Mouse (Mus musculus): Measurements from ENCODE around the gene Mboat2.

Mboat2 gene

DNA sequence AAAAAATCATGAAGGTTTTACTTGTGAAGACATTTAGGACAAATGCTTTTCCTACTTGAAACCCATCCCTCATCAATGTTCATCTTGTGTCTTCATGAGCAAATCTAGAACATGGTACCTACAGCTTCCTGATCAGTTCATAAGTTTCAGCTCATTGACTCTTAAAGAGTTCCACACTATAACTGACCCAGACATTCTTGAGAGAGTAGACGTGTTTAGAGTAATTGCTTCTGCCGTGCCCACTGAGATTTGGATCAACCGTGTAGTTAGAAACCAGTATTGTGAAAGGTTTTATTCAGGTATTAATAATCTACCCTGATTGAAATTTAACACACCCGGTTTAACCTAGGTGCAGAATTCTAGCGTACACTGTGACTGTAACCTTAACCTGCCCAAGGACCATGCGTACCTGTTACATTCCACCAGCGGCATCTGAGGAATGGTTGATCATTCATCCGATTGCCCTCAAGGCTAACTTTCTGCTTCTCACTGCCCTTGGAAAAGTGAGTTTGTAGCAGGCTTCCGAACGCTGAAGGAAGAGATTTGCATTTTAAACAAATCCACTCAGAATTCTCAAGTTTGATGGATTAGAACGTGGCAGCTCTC, 131.8 kb downstream of the Mboat2 start:
- H3K36me3 ChIP-seq (ENCODE audit: control insufficient read depth, insufficient read depth, low read length, poor library complexity, severe bottlenecking) = no peaks in the 10 kb centered on the region
- H3K27me3 ChIP-seq (ENCODE audit: control insufficient read depth, insufficient read depth, low read length, poor library complexity, severe bottlenecking) = no peaks in the 10 kb centered on the region
- DNase-seq (ENCODE audit: low read depth, low spot score) = no peak

DNA sequence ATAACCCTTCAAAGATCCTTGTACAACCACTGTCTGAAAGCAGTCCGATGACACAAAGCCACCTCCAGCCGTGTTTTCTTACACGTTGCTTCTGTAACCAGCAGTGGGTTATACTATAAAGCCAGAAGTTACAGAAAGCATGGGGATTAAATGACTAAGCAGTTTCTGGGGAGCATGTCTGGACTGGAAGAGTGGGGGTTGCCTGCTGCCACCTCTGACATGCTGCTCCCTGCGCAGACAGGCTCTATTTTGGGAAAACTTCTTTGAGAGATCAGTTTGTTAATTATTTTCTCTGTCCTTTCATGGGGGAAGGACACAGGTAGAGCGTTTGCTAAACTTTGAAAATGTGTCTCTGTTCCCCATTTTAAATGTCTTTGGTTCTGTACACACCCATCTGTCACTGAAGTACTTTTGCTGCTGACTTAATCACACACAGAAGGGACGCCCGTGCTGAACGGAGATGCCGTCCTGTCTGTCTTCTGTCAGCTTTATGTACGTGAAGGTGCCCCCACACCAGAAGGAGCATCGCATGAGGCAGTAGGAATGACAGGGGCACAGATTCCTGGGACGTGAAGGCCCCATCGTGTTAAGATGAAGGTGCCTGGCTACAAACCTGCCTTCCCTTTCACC, 132.8 kb downstream of the Mboat2 start:
- DNase-seq (ENCODE audit: low read depth, low spot score) = no peak
- no peaks in the 10 kb centered on the region for H3K36me3 ChIP-seq (ENCODE audit: control insufficient read depth, insufficient read depth, low read length, poor library complexity, severe bottlenecking)
- H3K27me3 ChIP-seq (ENCODE audit: control insufficient read depth, insufficient read depth, low read length, poor library complexity, severe bottlenecking) = no peaks in the 10 kb centered on the region

DNA sequence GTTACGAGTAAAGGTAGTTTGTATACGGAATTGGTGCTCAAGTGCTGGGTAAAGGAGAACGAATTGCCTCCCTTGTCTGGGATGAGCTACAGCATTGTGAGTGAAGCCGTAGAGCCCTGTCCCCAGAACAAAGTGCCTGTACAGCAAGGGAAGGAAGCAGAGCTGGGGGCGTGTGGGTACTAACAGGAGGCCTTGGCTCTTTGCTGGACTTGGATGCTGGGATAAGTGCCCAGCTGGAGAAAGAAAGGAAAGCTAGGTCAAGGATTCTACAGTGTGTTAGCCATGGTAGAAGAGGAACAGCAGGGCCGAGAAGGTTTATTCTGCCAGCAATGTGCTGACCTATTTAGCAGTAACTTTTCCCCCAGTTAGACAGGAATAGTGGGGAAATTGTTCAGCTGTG, 134.7 kb downstream of the Mboat2 start:
- Histone ChIP-seq H3K27me3 (ENCODE audit: control insufficient read depth, insufficient read depth, low read length, poor library complexity, severe bottlenecking) (no peaks in the 10 kb centered on the region), H3K36me3 (ENCODE audit: control insufficient read depth, insufficient read depth, low read length, poor library complexity, severe bottlenecking) (no peaks in the 10 kb centered on the region)
- DNase-seq (ENCODE audit: low read depth, low spot score) = no peak

DNA sequence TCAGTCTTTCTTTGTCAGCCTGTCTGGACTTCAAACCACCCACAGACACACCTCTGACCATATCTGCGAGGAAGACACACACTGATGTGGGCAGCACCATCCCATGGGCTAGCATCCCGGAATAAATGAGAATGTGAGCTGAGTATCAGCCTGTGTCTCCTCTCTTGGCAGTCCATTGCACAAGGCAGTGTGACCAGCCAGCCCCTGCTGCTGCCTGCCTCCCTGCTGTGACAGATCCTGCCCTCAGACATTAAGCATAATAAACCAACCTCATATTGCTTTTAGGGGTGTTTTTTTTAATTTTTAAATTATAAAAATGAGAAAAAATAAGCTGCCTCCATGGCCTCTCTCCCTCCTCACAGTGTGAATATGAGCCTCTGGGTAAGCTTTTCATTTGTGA, 135.4 kb downstream of the Mboat2 start:
- Histone ChIP-seq H3K36me3 (ENCODE audit: control insufficient read depth, insufficient read depth, low read length, poor library complexity, severe bottlenecking) (no peaks in the 10 kb centered on the region), H3K27me3 (ENCODE audit: control insufficient read depth, insufficient read depth, low read length, poor library complexity, severe bottlenecking) (no peaks in the 10 kb centered on the region)
- no peak for DNase-seq (ENCODE audit: low read depth, low spot score)

DNA sequence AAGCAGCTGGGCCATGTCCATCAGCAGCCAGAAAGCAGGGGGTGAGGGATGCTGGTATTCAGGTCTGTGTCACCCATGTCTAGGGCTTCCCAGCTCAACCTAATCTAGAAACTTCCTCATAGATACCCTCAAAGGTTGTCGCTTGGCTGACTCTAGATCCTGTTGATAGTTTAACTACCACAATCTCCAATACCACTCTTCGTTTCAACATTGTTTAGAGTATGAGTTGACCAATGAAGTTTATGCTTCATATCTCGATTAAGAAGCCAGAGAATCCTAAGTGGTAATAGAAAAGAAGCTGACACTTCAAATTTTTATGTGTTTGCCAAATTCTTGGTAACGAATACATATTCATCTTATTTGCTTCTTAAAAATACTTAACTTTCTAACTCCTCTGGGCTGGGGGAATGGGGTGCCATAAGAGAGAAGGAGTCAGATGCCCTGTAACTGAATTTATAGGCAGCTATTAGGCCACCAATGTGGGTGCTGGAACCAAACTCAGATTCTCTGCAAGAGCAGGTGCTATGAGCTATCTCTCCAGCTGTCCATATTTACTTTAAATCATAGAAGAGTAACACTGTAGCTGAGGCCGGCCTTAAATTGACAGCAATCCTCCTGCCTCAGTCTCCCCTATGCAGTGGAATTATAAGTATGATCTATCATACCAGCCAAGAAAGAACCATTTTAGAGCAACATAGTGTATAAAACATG, 141.0 kb downstream of the Mboat2 start:
- Histone ChIP-seq H3K27me3 (ENCODE audit: control insufficient read depth, insufficient read depth, low read length, poor library complexity, severe bottlenecking) (no peaks in the 10 kb centered on the region), H3K36me3 (ENCODE audit: control insufficient read depth, insufficient read depth, low read length, poor library complexity, severe bottlenecking) (no peaks in the 10 kb centered on the region)
- DNase-seq (ENCODE audit: low read depth, low spot score) = no peak

DNA sequence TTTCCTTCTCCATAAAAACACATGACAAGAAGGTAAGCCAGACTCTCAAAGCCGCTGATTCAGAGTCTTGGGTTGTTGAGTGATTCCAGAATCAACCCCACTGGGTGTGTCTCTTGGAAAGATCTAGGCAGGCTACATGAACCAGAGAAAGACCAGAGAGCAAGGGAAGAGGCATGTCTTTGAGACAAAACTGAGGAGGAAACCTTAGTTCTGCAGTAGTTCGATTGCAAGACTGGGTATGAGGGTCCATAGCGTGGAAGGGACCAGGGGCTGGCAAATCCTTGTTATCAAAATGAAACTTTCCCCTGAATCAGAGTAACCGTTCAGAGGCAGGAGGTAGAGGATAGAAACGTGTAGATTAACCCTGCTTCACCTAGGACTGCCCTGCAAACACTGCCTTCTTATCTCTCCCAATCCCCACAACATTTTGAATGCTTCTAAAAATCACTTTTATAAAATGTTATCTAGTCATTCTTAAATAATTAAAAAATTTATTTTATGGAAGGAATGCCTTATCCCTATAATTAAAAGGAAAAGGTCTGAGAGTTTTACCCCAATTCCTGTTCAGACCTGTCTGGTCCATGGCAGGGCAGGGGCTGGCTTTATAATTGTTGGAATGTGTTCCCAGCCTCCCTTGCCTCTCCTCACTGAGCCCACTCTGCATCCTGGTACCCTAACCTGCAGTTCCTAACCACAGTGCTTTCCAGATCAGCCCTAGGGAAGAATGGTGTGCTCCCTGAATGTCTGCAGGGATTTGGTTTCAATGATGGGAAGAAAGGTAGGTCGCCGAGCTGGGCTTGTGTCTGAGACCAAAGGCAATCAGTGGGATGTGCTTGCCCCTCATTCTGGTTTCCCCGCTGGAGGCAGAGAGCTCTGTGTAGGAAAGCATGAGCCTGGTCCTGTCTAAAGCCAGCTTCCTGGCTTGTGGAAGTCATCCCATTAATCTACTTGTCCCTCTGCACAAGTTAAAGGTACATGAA, 142.0 kb downstream of the Mboat2 start:
- Histone ChIP-seq H3K27me3 (ENCODE audit: control insufficient read depth, insufficient read depth, low read length, poor library complexity, severe bottlenecking) (no peaks in the 10 kb centered on the region), H3K36me3 (ENCODE audit: control insufficient read depth, insufficient read depth, low read length, poor library complexity, severe bottlenecking) (no peaks in the 10 kb centered on the region)
- DNase-seq (ENCODE audit: low read depth, low spot score) = no peak

DNA sequence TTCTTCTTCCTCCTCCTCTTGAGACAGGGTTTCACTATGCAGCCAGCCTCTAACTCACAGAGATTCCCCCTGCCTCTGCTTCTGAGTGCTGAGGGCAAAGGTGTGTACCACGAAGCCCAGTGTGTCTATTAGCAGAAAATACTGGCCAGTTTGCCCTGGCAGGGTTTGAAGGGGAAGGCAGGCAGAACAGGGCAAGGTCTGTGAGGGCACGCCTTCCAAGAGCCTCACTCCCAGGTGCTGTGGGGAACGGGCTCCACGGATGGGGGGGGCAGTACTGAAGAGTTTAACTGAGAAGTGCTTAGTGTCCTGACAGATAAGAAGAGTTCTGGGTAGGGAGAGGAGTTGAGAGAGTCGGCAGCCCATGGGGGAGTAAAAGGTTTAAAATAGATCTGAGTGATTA, 142.9 kb downstream of the Mboat2 start:
- no peaks in the 10 kb centered on the region for H3K27me3 ChIP-seq (ENCODE audit: control insufficient read depth, insufficient read depth, low read length, poor library complexity, severe bottlenecking)
- no peak for DNase-seq (ENCODE audit: low read depth, low spot score)

DNA sequence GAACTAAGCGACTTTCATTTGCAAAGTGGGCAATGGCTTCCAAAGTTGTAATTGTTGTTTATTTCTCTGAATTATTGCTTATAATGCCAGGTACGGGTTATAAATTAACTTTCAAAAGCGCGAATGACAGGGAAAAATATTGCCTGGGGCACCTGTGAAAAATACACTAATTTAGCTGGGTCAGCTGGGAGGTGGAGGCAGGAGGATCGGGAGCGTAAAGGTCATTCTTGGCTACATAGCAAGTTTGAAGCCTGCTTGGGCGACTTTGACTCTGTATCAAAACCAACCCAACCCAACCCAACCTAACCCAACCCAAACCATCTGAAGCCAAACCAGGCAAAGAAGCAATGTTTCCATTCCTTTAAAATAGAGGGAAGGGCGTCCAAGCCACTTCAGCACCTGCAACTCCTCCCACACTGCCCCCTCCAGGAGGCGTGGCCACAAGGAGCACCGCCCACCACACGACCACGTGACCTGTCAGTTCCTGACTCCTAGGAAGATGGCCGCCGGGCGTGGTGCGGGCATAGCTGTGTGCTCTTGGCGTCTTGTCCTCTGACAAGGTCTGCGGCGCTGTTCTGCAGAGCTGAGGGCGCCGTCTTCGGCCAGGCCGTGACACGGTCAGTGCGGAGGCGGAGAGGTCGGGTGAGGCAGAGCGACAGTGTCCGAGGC, 143.9 kb downstream of the Mboat2 start, which contains the start of gene Kidins220:
Kidins220 (plus strand) TSS at position 480 of the 669 bp plus-strand sequence.
- H3K36me3 ChIP-seq (ENCODE audit: control insufficient read depth, insufficient read depth, low read length, poor library complexity, severe bottlenecking) = no peaks in the 10 kb centered on the region
- DNase-seq (ENCODE audit: low read depth, low spot score) = peak; percentile 94
- H3K27me3 ChIP-seq (ENCODE audit: control insufficient read depth, insufficient read depth, low read length, poor library complexity, severe bottlenecking) = no peaks in the 10 kb centered on the region

More for the DNA sequence above, 142.9 kb downstream of the Mboat2 start:
- H3K36me3 ChIP-seq (ENCODE audit: control insufficient read depth, insufficient read depth, low read length, poor library complexity, severe bottlenecking) = no peaks in the 10 kb centered on the region

DNA sequence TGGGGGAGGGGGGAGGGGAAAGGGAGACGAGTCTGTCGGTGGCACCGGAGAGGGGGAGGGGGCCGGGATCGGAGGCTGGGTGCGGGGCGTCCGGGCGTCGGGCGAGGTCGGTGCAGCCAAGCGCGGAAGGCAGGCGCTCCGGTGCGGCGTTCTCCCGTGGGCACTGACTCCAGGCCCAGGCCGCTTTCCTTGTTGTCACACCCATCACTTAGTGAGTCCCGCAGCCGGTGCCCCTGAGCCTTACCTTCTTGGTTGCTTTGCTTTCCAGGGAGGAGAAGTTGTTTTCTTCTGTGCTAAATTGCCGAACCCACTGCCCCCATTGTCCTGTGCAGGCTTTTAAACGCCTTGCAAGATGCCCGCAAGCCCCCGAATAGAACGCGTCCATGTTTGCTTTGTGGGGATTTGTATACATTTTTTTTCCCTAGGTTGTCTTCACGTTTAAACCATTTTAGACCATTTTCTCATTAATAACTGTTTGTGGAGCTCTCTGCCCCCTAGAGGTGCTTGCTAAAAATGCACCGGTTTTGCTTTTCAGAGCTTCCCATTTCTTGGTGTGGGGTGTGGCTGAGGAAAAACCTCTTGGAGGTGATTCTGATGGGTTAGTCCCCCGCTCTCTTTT, 144.5 kb downstream of the Mboat2 start:
- DNase-seq (ENCODE audit: low read depth, low spot score) = peak; percentile 71
- Histone ChIP-seq H3K27me3 (ENCODE audit: control insufficient read depth, insufficient read depth, low read length, poor library complexity, severe bottlenecking) (no peaks in the 10 kb centered on the region), H3K36me3 (ENCODE audit: control insufficient read depth, insufficient read depth, low read length, poor library complexity, severe bottlenecking) (no peaks in the 10 kb centered on the region)

DNA sequence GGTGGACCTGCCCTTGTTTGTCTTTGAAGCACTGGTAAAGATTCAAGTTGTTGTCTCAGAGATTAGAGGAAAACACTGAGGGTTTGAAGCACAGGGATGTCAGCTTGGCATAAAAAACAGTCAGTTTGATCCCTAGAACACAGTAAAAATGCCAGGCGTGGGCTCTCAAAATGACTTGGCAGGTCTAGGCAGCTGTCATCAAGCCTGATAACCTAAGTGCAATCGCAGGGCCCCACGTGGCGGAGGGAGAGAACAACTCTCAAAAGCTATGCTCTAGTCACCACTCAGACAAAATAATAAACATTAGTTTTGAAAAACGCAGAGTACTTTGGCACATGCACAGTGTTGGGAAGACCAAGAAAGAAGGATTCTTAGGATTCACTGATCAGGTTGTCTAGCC, 154.5 kb downstream of the Mboat2 start:
- DNase-seq (ENCODE audit: low read depth, low spot score) = no peak
- H3K27me3 ChIP-seq (ENCODE audit: control insufficient read depth, insufficient read depth, low read length, poor library complexity, severe bottlenecking) = no peaks in the 10 kb centered on the region
- H3K36me3 ChIP-seq (ENCODE audit: control insufficient read depth, insufficient read depth, low read length, poor library complexity, severe bottlenecking) = peaks cover 10% of the 10 kb centered on the region

DNA sequence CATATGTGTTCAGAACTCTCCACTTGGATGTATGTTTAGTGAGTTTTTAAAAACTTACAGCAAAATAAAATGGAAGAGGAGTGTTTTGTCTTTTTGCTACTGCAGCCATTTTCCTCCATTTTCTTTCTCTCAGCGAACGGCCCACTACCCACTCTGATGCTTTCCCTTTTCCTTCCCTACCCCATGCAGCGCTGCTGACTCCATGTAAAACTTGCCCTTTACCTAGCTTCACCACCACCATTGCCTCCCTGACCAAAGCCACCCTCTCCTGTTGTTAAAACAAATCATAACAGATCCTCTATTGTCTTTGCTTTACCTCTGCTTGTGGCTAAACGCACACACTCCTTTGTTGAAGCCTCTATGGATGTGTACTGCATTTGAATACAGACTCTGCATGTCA, 164.7 kb downstream of the Mboat2 start:
- DNase-seq (ENCODE audit: low read depth, low spot score) = no peak

DNA sequence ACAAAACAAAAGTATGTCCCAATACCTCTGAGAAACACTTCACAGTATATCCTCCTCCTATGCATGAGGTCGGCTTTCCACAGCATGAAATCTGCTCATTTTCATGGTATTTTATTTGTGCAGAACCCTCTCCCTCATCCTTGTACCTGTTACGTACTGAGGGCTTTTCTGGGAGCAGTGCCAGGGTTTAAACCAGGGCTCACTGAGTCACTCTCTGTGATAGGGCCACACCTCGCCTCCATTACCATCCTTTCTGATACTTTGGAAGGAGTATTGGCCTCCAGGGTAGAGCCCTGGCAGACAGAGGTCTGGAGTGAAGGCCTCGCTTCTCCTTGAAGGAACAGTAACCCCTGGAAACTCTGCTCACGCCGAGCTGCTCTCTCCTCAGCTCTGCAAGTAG, 174.7 kb downstream of the Mboat2 start:
- Histone ChIP-seq H3K27me3 (ENCODE audit: control insufficient read depth, insufficient read depth, low read length, poor library complexity, severe bottlenecking) (no peaks in the 10 kb centered on the region), H3K36me3 (ENCODE audit: control insufficient read depth, insufficient read depth, low read length, poor library complexity, severe bottlenecking) (peaks cover 14% of the 10 kb centered on the region)
- DNase-seq (ENCODE audit: low read depth, low spot score) = no peak

More for the DNA sequence above, 164.7 kb downstream of the Mboat2 start:
- peaks cover 16% of the 10 kb centered on the region for H3K36me3 ChIP-seq (ENCODE audit: control insufficient read depth, insufficient read depth, low read length, poor library complexity, severe bottlenecking)
- H3K27me3 ChIP-seq (ENCODE audit: control insufficient read depth, insufficient read depth, low read length, poor library complexity, severe bottlenecking) = no peaks in the 10 kb centered on the region

DNA sequence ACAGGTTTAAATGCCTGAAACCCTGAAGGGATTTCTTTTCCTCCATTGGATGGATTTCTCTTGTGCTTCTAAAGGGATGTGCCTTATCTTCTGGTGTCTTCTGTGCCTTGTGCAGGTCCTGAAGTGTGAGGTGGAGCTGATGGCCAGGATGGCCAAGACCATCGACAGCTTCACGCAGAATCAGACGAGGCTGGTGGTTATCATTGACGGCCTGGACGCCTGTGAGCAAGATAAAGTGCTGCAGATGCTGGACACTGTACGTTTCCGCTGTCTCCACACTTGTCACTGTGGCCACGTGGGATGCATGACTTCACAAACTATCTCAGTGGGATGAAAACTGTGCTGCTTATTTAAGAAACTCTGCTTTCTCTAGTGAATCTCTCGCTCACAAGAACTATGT, 179.3 kb downstream of the Mboat2 start:
- Histone ChIP-seq H3K36me3 (ENCODE audit: control insufficient read depth, insufficient read depth, low read length, poor library complexity, severe bottlenecking) (peaks cover 19% of the 10 kb centered on the region), H3K27me3 (ENCODE audit: control insufficient read depth, insufficient read depth, low read length, poor library complexity, severe bottlenecking) (no peaks in the 10 kb centered on the region)
- DNase-seq (ENCODE audit: low read depth, low spot score) = no peak

DNA sequence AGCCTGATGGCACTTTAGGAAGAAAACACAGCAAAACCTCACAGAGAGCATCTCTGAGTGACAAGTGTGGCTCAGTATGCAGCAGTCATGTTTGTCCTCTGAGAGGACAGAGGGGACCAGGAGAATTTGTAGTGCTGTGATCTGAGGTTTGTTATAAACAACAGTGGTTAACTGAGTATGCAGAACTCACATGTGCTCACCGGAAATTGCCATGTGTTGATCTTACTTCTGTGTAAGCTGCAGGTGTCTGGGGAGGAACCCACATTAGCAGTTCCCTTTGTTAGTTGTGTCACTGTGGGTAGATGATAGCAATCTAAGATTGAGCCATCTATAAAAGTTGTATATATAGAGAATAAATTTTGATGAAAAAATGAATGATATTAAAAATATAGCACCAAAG, 179.7 kb downstream of the Mboat2 start:
- Histone ChIP-seq H3K27me3 (ENCODE audit: control insufficient read depth, insufficient read depth, low read length, poor library complexity, severe bottlenecking) (no peaks in the 10 kb centered on the region), H3K36me3 (ENCODE audit: control insufficient read depth, insufficient read depth, low read length, poor library complexity, severe bottlenecking) (peaks cover 17% of the 10 kb centered on the region)
- no peak for DNase-seq (ENCODE audit: low read depth, low spot score)

All from splenic B cell, adult 2 months (primary cell).